Mouse (Mus musculus) adrenal gland, postnatal 25 days (tissue): ENCODE data around the gene Timm9. TPM values are rescaled to one million over a fixed set of nuclear protein-coding genes. Genes with fewer than 3 reads are reported as not detected.

Experiments used
- DNase-seq: peaks from one replicate; pipeline ENCODE4 v3.0.0; 2021; ENCODE audit warnings: mixed read lengths
- long read RNA-seq: library from polyadenylated mRNA; stranded (forward); transcript quantifications from one replicate; pipeline ENCODE4 v2.0.0, GENCODE M21; 2021
- total RNA-seq: library from RNA; stranded (reverse); gene quantifications from 2 replicates; pipeline ENCODE4 v1.2.3, GENCODE M21; 2021

The Timm9 gene
- total RNA-seq: 46.7 and 51.3 TPM in 2 replicates
- long read RNA-seq, transcript Timm9-207 (5 exons, 718 nt): major isoform, 24 of 40 reads
- long read RNA-seq, partial matches to known transcripts: 0 of 40 reads
- long read RNA-seq, other reads (novel, unspliced or antisense): 6 of 40 reads

DNA sequence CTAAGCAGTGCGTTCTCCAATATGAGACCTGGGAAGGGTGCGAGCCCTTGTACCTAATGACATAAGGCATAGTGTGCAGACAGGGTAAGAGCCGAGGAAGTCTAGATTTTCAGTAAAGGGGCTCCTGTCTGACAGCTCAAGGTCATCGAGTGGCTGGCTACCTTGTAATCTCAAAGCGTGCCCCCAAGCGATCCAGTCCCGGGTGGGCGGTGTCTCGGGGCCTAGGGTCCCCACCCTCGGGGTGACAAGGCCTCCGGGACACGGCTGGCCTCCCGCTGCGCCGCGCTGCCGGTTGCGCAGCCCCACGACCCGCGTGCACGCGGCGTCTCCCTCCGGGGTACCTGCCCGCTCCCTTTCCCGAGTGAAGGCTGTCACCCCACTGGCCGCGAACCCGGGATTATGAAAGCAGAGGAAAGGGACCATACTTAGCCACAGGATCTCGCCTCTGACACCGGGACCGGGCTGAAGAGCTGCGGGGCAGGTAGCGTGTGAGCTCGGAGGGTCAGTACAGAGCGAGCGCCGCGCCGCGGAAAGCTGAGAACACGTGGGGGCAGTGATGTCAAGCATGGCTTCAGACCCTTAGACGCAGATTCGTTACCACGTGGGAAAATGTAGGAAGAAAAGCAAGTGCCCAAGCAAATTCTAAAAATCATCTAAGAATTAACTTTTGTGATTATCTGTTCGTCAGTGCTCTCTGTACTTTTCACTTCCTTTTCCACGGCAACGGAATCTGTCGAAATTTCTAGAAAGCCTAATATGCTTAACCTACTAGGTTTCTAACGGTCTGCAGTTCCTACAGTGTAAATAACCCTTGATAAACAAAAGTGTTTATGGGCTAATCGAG is at the start of gene Timm9, which contains the start of gene 2700049A03Rik:
TSS of gene Timm9 (minus strand) at position 555 of the 844 bp plus-strand sequence.
TSS of gene 2700049A03Rik (plus strand) at position 719 of the 844 bp plus-strand sequence.
- DNase-seq: peak; percentile 73

DNA sequence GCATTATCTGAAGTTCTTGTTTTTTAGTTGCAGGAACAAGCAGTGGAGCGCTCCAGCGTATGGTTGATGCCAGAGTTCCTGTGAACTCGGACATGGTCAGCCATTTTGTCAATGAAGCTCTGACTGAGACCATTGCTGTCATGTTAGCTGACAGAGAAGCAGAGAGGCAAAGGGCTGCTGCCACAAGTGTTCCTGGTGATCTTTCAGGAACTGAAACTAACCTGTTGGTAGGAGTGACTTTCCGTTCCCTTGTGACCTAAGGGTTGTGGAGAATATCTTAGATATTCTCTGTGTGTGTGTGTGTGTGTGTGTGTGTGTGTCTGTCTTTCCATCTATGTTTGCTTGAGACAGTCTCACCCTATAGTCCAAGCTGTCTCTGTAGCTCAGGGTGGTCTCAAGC is 47.9 kb upstream of the Timm9 start:
- no peak for DNase-seq

DNA sequence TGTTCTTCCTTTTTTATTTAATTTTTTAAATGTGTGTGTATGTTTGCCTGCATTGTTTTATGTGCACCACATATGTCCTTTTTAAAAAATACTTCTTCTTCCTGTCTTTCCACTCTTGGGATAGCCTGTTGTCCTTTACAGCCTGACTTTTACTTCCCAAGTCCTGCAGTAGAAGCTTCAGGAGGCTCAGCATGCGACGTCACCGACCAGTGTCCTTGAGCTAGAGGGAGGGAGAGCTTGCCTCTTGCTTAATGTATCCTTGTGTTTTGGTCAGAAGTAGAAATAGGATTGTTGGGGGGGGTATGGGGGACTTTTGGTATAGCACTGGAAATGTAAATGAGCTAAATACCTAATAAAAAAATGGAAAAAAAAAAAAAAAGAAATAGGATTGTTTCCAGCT is 47.3 kb upstream of the Timm9 start:
- DNase-seq: peak; percentile 41

DNA sequence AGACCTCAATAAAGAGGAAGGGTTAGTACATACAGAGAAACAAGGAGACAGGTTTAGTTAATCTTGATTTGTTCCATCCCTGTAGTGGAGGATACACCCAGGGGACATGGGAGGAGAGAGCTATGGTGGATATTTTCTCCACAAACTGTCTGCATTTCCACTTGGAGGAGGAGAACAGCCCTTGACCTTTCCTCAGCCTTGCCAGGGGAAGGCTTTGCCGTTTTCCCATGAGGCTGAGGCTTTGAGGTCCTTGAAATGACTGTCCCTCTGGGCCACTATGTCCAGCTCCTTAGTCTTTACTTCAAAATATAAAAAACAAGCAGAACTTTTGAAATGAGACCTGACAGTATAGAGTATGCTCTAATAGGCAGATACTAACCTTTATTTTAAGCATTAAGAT is 33.4 kb upstream of the Timm9 start:
- no peak for DNase-seq

DNA sequence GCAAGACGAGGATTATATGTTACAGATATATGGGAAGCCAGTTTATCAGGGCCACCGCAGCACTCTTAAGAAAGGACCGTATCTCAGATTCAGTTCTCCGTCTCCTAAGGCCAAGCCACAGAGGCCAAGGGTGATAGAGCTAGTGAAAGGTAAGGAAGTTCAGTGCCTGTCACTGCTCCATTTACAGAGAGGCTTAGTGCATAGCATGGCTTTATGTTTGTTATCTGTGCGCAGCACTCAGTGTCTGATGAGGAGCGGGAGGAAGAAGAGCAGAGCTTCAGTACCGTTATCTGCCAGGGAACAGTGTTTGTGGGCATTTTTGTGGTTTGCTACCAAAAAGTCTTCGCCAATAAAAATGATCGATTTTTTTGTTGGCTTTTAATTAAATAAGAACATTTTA is 27.9 kb upstream of the Timm9 start:
- DNase-seq: no peak

DNA sequence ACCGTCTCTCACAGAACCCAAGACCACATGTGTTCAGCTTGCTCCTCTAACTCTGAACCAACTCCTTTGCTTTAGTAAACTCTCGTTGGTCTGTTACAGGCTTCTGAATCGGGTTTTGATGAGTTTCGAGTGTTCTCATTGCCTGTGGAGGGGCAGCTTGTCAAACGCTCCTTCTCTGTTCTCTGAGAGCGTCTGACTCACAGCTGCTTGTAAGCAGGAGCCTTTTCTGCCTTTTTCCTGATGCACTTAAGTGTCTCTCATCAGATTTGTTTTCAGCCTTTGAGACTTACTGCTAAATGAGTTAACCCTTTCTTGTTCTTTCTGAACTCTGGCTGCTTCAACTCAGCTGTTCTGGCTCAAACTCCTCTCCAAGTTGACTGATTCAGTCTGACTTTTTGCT is 21.5 kb upstream of the Timm9 start:
- DNase-seq: no peak

DNA sequence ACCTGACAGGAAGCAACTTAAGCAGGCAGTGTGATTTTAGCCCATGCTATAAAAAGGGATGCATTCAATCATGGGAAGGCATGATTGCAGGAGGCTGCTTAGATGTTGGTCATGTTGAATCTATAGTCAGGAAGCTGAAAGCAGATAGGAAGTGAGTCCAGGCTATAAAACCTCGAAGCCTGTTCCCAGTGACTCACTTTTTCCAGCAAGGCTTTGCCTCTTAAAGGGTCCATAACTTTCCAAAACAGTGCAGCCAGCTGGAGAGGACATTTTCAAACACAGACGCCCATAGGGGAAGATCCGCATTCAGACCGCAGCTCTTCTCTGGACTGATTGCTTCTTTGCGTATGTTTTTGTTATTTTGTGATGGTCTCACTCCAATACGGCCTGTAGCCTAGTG is 18.5 kb upstream of the Timm9 start:
- DNase-seq: no peak

DNA sequence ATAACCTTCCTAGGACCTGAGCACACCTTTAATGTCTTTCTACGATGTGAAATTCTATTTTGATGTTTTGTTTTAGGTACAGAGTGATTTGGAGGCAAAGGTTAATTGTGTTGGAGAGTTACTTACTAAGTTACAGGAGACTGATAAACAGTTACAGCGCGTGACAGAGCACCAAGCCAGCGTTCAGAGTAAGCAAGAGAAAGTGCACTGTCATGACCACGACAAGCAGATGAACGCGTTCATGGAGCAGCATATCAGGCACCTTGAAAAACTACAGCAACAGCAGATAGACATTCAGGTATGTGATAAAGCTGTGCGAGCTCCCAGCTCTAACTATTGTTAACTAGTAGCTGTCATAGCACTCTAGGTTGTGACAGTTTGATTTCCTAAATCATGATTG is 13.7 kb upstream of the Timm9 start:
- DNase-seq: no peak

DNA sequence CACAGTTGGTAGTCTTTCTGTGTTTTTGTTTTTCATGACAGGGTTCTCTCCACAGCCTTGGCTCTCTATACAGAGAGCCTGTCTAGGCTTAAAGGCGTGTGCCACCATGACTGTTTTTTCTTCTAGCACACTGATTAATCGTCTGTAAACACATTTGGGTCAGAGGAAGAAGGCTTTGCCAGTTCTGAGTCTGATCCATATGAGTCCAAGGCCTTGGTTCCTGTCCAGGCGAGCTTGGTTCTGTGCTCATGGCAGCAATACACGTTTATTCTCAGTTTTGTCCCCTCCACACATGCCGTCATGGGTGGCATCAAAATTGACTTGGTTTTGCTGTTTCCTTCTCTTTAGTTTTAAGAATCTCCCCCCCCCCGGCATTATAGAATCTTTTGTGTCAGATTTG is 13.0 kb upstream of the Timm9 start:
- no peak for DNase-seq

DNA sequence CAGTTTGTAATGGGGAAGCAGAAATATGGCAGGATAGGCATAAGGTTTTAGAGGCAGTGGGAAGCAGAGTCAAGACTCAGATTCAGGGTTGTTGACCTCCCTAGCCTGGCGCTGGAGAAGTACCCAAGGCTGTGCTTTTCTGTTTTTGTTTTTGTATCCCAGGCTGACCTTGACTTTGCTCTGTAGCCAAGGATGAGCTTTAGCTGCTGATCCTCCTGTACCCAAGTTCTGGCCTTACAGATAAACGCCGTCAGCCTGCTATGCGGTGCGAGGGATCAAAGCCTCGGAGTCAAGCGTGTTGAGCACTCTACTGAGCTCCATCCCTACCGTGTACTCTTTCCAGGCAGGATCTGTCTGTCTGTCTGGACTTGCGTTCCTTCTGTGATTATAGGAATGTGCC is 12.3 kb upstream of the Timm9 start:
- DNase-seq: peak; percentile 20

DNA sequence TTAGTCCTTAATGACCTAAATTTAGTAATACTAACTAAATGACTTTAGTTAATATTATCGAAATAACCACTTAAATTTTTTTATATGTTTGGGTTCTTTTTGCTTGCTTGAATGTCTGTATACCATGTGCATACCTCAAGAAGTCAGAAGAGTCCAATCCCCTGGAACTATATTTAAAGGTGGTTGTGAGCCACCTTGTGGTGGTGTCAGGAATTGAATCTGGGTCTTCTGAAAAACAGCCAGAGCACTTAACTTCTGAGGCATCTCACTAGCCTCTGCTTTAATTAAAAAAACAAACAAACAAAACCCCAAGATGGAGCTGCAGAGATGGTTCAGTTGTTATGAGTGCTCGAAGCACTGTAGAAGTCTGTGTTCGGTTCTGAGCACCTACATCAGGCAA is 11.2 kb upstream of the Timm9 start:
- peak; percentile 55 for DNase-seq

DNA sequence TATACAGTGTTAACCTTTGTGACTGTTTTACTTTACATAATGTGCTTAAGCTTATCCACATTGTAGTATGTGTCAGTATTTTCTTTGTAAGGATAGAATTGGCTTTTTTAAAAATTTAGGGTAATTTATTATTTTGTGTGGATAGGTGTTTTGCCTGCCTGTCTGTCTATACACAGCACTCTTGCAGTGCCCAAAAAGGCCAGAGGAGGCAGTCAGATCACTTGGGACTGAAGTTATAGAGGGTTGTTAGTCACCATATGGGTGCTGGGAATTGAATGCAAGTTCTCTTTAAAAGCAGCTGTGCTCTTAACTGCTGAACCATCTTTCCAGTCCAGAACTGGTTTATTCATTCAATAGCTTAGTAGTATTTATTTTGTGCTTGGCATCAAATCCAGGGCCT is 4.7 kb upstream of the Timm9 start:
- DNase-seq: no peak

DNA sequence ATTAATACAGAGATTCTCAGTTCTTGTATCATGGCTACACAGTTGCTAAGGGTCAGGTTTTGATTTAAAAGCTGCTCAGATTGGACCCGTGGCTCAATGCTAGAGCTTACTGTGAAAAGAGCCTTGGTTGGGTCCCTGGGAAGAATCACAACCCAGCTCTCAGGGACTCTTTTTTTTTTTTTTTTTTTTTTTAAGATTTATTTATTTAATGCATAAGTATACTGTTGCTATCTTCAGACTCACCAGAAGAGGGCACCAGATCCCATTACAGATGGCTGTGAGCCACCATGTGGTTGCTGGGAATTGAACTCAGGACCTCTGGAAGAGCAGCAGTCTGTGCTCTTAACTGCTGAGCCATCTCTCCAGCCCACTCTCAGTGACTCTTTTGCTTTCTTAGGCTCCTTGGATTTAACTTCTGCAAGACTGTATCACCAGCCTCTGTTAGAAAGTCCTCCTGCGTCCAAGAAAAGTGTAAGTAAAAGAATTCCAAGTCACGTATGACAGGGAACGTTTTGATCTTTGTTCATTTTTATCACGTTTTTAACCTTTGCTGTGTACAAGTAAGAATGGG is 2.9 kb upstream of the Timm9 start:
- DNase-seq: no peak

DNA sequence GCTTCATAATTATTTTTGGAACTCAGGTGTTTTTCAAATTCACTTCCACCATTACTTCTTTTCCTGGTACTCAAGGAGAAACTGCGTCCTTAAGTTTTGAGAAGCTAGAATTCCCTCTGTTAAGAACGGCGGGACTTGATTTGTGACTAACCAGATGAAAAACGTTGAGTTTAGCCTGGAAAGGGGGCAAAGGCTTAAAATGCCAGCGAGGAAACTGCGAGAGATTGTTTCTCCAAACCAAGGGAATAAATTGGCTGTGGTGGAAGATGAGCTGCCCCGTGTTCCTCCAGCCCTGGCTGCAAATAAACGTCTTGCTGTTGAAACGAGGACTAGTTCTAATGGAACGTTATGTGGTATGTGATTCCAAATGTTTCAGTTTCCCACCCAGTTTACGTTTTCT is 1.2 kb upstream of the Timm9 start:
- no peak for DNase-seq

DNA sequence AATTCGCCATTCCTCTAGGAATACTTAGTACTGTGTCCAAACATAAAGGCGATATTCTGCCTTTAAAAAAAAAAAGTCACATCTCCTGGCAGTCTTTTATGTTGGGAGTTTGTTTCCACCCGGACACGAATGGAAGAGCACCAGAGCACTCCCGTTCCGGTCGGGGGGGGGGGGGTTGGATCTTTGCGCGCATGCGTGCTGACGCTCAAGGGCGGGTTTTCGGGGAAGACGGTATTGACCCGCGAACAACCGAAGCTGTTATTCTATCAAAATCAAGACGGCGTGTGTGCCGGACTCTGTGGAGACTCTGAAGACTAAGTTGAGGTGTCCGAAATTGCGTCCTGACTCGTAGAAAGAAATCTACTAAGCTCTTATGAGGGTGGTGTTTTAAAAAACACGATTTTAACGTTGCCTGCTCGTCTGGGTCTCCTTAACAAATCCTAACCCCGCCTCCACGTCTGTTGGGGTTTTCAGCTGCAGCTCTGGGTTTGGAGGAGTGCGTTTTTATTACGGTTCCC is 549 bp upstream of the Timm9 start:
- peak; percentile 85 for DNase-seq

DNA sequence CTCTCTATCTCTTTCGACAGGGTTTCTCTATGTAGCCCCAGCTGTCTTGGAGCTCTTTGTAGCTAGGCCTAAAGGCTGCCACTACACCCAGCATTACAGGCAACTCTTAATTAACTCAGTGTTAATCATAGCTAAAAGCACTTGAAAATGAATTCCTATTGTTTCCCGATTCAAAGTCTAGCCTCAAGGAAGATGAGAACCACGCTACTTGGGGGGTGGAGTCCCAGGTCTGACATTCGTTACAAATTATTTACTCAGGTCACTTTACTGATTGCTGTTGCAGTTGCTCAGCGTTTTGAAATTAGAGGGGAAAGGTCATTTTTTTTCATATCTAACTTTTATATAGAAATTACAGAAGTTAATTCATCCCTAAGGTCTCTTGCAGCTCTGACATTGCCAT is 903 bp downstream of the Timm9 start:
- DNase-seq: no peak

DNA sequence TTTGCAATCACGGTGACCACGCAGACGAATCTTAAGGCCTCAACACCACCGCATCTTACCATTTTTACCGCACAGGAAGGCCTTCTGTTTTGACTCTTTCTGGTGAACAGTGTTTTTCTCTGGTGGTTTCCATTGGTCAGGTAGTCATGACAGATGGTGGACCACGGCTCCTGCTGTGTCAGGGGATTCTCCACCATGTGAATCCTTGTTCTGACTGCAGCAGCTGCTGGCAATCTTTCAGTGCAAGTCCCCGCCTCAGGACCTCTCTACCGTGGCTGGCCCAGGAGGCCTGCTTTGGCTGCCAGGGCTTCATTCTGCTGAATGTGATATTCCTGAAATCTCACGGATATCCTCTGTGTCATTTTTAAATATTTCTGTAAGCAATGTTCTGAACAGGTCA is 13.2 kb downstream of the Timm9 start:
- no peak for DNase-seq

DNA sequence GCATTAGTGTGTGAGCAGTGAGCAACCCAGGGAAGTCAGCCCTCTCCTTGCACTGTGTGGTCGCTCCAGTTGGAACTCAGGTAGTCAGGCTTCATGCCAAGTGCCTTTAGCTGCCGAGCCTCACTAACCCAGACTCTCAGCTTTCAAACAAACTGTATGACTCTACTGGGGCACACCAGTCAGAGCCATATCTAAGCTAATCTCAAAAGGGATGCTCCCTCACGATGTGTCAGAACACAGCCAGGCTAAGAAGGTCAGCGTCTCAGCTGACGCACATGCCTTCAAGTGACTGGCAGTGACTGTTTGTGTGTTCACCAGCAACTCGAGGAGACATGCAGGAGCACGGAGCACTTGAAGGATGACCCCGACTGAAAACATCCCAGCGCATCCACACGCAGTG is 13.8 kb downstream of the Timm9 start:
- DNase-seq: no peak

DNA sequence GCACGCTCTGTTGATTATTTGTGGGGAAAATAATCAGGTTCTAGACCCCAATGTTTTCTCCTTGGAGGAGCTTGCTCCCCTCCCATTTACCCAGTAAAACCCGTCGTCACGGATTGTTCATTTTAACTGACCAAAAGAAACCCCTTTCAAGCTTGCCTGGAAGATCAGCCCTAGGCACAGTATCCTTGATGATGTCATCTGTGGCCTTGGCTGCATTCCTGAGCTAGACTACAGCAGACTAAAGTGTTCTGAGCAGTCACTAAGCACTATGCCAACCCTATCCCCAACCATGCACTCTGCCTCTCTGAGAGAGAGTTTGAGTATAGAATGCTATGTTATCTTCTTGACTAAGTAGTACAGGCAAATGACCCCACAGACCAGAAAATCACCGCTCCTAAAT is 20.1 kb downstream of the Timm9 start:
- peak; percentile 70 for DNase-seq

DNA sequence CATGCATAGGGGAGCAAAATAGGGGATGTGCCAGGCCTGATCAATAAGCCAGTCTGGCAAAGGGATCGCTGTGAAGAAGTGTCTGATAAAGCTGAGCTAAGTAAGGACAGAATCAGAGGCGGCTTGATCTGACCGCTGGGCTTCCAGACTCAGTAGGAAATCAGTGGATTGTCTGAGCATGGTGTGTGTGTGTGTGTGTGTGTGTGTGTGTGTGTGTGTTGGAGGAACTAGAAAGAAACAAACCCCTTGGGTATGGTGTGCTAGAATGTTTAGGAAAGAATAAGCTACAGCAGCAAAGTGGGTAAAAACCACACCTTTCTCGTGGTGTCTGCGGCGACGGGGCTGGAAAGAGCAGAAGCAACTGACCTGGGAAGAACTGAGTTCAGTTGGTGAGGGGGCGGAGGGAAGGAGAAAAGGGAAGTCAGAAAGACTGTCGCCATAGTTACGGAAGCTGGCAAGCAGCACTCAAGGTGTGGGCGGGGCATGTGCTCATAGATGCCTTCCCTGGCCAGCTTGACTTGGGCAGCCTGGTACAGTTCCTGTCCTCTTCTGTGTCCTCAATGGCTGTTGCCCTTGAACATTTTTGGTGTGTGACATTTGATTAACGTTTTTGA is 22.7 kb downstream of the Timm9 start:
- DNase-seq: peak; percentile 62

DNA sequence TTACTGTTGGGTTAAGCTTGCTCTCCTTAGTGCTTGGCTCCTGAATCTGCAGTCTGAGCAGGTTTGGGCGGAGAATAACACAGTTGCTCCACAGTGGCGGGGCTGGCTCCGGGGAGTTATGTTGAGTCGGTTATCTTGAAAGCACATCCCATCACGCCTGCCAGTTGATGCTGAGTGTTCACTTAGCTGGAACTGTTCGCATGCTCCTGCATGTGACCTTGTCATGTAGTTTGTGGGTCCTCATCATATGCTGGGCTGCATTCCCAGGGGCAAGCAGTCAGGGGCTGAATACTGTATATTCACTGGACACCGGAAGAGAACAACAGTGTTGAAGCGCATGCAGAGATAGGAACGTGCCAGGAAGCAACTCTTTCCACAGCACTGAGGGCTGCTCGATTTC is 23.4 kb downstream of the Timm9 start:
- no peak for DNase-seq

DNA sequence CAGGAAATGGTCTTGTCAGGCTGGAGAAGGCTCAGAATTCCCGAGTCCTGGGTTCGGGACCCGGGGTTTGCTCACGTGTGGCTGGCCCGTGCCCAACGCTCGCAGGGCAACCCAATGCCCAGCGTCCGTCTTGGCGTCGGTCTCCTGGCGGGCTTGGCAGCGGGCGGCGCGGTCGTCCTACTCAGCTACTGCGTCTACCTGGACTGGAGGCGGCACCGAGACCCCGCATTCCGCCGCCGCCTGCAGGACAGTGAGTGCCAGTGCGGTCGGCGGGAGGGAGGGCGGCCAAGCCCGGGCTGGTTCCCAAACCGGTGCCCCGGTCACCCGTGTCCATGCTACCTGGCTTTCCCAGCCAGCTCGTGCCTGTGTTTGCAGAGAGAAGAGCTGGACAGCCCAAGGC is 25.2 kb downstream of the Timm9 start, which contains the start of gene Tomm20l:
TSS of gene Tomm20l (plus strand) at position 98 of the 400 bp plus-strand sequence.
- DNase-seq: peak; percentile 73

DNA sequence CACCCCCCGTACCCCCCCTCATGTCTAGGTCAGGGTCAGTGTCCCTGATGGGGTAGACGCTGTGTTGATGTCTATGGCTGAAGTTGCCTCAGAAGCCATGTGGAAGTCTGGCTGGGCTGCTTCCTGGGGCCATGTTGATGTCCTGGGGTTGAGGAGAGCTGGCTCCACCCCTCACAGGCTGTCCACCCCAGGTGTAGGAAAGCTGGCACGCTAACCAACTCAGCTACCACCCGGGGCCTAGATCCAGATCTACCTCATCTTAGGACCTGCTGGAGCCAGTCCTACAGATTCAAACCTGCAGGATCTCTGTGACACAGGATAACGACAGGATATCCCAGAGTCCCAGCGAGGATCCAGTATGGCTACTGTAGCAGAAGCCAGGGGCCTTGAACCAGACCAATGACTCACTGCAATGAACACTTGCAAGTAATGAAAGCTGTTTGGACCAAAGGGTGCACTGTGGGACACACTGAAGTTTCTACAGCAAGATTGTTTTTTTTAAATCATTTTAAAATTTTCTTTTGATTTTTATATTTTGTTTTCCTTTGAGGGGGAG is 29.2 kb downstream of the Timm9 start:
- DNase-seq: no peak
